Mouse (Mus musculus): ENCODE results near the gene Mrpl49. TPM values are rescaled to one million over a fixed set of nuclear protein-coding genes. Genes with fewer than 3 reads are reported as not detected.

The Mrpl49 gene
- 10 to 100 TPM; 53.3 to 59.7 TPM for total RNA-seq (2021)
- long read RNA-seq, experiment 1, transcript Mrpl49-201 (4 exons, 1,764 nt) = major isoform, 26 of 27 reads
- long read RNA-seq, experiment 1, partial matches to known transcripts = 0 of 27 reads
- long read RNA-seq, experiment 1, other reads (novel, unspliced or antisense) = 1 of 27 reads
- long read RNA-seq, experiment 2, transcript Mrpl49-201 (4 exons, 1,764 nt) = major isoform, 105 of 110 reads
- long read RNA-seq, experiment 2, partial matches to known transcripts = 0 of 110 reads
- long read RNA-seq, experiment 2, other reads (novel, unspliced or antisense) = 5 of 110 reads

GRCm38 (mm10) chr19:6057313-6058096 is at the start of gene Mrpl49, which contains the start of gene Fau:
Mrpl49 (minus strand) TSS chr19:6057785.
Fau (plus strand) TSS chr19:6057844.
- DNase-seq (ENCODE audit: low spot score in 2 of 2) = peak; percentile 98 to 99

- DNase-seq (ENCODE audit: low spot score in 2 of 2) = no peak
These were observed 48.0 kb upstream of the Mrpl49 start, which contains the start of gene Naaladl1 for GRCm38 (mm10) chr19:6105586-6105985. Naaladl1 (plus strand) TSS chr19:6105782.

- no peak for DNase-seq (ENCODE audit: low spot score in 2 of 2)
These were observed 46.9 kb upstream of the Mrpl49 start for GRCm38 (mm10) chr19:6104476-6104875.

- no peak for DNase-seq (ENCODE audit: low spot score in 2 of 2)
These were observed 44.7 kb upstream of the Mrpl49 start for GRCm38 (mm10) chr19:6102169-6102853.

DNA sequence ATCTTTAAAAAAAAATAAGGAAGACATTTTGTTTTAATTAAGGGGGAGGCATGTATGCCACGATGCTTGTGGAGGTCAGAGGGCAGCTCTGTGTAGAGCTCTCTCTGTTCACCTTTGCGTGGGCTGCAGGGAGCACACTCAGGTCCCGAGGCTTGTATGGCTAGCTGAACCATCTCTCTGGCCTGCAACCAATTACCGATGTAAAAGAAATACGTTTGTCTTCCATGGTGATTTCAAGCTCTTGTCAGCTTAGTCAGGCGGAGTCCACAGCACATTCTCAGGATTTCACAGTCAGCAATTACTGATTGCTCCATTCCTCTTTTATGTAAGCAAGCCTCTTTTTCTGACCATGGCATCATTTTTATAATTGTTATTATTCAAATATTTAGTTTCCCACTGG is 43.6 kb upstream of the Mrpl49 start:
- no peak for DNase-seq (ENCODE audit: low spot score in 2 of 2)

DNA sequence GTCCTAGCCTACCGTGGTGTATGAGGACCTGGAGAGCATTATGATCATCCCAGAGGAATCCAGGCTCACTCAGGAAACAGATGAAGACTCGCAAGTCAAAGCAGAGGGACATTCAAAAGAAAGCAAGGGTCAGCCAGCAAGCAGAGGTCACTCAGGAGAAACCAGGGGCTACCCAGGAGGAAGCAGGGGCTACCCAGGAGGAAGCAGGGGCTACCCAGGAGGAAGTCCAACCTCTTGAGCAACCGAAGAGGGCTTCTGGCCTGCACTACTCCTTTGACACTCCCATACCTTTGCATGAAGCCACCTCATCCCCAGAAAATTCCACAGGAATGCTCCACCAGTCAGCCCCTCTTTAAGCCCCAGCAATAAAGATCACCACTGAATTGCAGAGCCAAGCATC is 40.3 kb upstream of the Mrpl49 start:
- no peak for DNase-seq (ENCODE audit: low spot score in 2 of 2)

- no peak for DNase-seq (ENCODE audit: low spot score in 2 of 2)
These were observed 36.5 kb upstream of the Mrpl49 start, which contains the start of gene AC131692.1 for GRCm38 (mm10) chr19:6094119-6094518. AC131692.1 (plus strand) TSS chr19:6094419.

GRCm38 (mm10) chr19:6088841-6089240 is 31.3 kb upstream of the Mrpl49 start:
- no peak for DNase-seq (ENCODE audit: low spot score in 2 of 2)

DNA sequence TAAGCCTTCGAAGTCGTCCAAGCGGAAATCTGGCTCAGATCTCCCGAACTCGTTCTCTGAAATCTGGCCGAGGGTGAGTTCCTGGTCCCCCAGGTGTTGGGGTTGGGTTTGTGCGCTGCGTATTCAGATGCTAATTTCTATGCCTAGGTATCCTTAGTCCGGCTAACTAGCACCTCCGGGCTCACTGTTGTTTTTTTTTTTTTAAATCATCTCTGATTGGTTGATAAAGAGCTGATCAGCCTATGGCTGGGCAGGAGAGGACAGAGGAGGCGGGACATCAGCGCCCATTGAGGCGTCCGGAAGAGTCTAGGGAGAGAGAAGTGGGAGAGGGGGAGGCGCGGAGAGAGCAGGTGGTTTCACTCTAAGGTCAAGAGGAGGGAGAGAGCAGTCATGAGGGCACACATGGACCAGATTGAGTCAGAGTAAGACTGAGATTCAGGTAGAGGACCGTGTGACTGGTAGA is 27.9 kb upstream of the Mrpl49 start:
- peak in 1 of 2 experiments; percentile 22 for DNase-seq (ENCODE audit: low spot score in 2 of 2)

DNA sequence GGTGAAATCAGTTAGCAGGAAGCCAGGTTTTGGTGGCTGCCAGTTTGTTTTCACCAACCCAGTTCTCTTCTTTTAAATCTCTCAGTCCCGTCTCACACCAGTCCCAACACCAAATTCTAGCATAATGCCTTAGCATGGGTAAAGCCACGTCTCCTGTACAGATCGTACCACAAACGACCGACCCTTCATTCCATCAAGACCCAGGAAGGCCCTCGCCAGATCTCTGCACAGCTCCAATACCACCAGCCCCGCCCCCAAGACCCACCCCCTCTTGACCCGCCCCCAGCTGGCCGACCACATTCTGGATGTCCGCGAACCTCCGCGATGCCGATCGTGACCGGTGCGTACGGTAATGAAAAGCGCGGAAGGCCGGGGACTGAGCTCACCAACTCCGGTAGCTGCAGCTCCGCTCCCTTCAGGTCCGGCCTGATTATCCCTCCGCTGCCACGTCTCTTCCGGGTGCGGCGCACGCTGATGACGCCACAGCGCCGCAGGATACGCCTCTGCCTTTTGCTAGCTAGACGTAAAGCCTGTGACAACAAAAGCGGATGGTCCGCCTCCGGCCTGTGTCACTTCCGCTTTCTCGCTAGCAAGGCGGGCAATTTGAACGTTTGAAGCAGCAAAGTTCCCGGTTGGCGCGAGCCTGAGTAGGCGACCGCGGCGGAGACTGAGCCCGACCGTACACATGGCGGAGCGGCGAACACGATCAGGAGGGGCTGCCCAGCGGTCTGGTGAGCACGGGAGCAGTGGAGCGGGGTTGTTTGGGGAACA is 27.1 kb upstream of the Mrpl49 start, which contains the start of the genes Zfpl1 and Cdca5:
Zfpl1 (minus strand) TSS at position 479 of the 771 bp plus-strand sequence.
Cdca5 (plus strand) TSS at position 506 of the 771 bp plus-strand sequence.
- peak; percentile 91 to 95 for DNase-seq (ENCODE audit: low spot score in 2 of 2)

GRCm38 (mm10) chr19:6082156-6082555 is 24.6 kb upstream of the Mrpl49 start, which contains the start of gene Gm28374:
Gm28374 (minus strand) TSS chr19:6082256.
- DNase-seq (ENCODE audit: low spot score in 2 of 2) = no peak

DNA sequence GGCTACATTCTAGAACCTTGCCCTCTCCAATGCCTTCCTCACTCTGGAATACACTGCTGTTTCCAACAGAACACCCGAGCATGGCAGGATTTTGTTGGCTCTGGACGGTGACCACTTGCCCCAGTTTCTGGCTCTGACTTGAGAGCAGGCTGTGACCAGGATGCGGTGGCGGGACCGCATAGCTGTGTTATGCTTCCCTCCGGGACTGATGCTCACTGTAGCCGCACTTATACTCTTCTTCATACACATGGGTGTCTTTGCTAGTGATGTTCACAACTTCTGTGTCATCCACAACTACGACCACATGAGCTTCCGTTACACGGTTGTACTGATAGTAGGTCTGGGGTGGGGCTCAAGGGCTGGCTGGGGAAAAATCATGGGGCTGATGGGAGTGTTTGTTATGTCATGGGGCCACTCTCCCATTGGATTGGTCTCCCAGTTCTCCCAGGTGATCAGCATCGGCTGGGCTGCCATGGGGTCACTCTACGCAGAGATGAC is 22.4 kb upstream of the Mrpl49 start, which contains the start of gene Tmem262:
Tmem262 (plus strand) TSS at position 51 of the 498 bp plus-strand sequence.
- no peak for DNase-seq (ENCODE audit: low spot score in 2 of 2)

- peak; percentile 74 to 78 for DNase-seq (ENCODE audit: low spot score in 2 of 2)
These were observed 19.2 kb upstream of the Mrpl49 start, which contains the start of gene Vps51 for GRCm38 (mm10) chr19:6076564-6077393. Vps51 (minus strand) TSS chr19:6077231.

GRCm38 (mm10) chr19:6073889-6074288 is 16.3 kb upstream of the Mrpl49 start:
- peak in 1 of 2 experiments; percentile 9 for DNase-seq (ENCODE audit: low spot score in 2 of 2)

GRCm38 (mm10) chr19:6071261-6071660 is 13.7 kb upstream of the Mrpl49 start:
- no peak for DNase-seq (ENCODE audit: low spot score in 2 of 2)

DNA sequence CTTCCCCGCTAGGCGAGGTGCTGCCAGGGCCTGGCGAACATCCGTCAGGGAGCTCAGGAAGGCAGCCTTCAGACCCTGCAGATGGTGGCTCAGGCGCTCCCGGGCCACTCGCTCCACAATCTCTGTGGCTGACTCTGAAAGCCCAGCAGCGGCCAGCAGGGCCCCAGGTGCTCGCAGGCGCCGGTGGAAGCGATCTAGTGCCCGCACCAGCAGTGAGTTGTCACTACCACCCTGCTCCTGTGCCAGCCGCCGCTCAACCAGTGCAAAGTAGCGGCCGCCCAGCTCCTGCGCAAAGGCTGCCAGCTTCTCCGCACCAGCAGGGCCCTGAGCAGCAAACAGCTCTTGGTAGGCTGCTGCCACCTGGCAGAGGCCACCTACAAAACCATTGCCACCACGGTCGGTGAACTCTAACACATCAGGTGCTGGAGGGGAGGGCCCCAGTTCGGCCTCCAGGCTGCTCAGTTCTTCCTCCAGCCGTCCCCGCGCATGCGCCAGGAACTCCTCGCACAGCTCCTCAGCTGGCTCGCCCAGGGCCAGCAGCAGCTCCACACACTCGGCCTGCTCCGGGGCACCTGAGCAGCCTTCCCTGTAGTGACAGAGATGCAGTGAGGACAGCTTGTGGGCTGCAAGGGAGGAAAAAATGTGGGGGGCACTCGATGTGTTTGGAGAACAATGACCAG is 13.1 kb upstream of the Mrpl49 start:
- no peak for DNase-seq (ENCODE audit: low spot score in 2 of 2)

- no peak for DNase-seq (ENCODE audit: low spot score in 2 of 2)
These were observed 12.3 kb upstream of the Mrpl49 start for GRCm38 (mm10) chr19:6069851-6070250.

DNA sequence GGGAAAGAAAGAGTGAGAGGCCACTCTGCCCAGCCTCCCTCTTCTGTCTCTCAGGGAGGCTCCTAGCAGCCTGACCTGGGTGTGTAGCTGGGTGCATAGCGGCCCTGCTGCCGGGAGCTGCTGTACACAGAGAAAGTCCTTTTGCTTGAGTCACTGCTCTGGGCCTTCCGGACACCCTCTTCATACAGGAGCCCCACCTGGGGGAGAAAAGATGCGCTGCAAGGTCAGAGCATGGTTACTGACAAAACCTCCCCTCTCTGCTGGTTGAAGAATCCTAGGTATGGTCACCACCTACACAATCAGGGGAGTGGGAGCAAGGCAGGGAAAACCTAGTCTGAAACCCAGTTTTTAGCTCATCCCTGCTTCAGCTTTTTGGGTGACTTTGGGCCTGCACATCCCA is 11.4 kb upstream of the Mrpl49 start:
- no peak for DNase-seq (ENCODE audit: low spot score in 2 of 2)

Measured in adrenal gland, adult 18-20 months (tissue).